Mouse (Mus musculus) adrenal gland, postnatal 4 days (tissue): ENCODE measurements around the gene Pip4k2b. TPM values are rescaled to one million over a fixed set of nuclear protein-coding genes. Genes with fewer than 3 reads are reported as not detected.
"Not testable (repeated sequence)": the region's sequence is repeated elsewhere in the genome, so short reads cannot be mapped to it uniquely, and the experiment has no call there.

Source experiments
- DNase-seq, 2 experiments: peaks; one replicate each; pipeline ENCODE4 v3.0.0; 2021 to 2022; ENCODE audit warnings: low spot score in 2 of 2, mixed read lengths in 2 of 2
- total RNA-seq, 2 experiments: library from RNA; stranded (reverse); gene quantifications; 2 replicates each; pipeline ENCODE4 v1.2.3; 2021

The Pip4k2b gene
- total RNA-seq, 2 experiments from 2014 or later = 36.0 to 39.1 TPM

GRCm38 (mm10) chr11:97716021-97716420 lies 28.5 kb downstream of the Pip4k2b start:
- no peak for DNase-seq

GRCm38 (mm10) chr11:97714784-97715760 lies 29.4 kb downstream of the Pip4k2b start:
- no peak for DNase-seq

GRCm38 (mm10) chr11:97714356-97714755 lies 30.1 kb downstream of the Pip4k2b start:
- DNase-seq = no peak

GRCm38 (mm10) chr11:97713896-97714295 lies 30.6 kb downstream of the Pip4k2b start:
- peak in 1 of 2 experiments; percentile 30 for DNase-seq

GRCm38 (mm10) chr11:97712286-97712685 lies 32.2 kb downstream of the Pip4k2b start:
- no peak for DNase-seq

- DNase-seq = no peak
Observed at GRCm38 (mm10) chr11:97711200-97711900, 33.2 kb downstream of the Pip4k2b start.

- DNase-seq = not testable (repeated sequence)
Observed at GRCm38 (mm10) chr11:97710067-97710466, 34.4 kb downstream of the Pip4k2b start.

GRCm38 (mm10) chr11:97703039-97703826 lies 41.3 kb downstream of the Pip4k2b start, which contains the start of gene Psmb3:
TSS of gene Psmb3 (plus strand) at chr11:97703399.
- DNase-seq = peak; percentile 79 to 96

- DNase-seq = peak; percentile 82 to 86
Observed at GRCm38 (mm10) chr11:97702393-97702745, 42.1 kb downstream of the Pip4k2b start.

GRCm38 (mm10) chr11:97701581-97702392 lies 42.7 kb downstream of the Pip4k2b start:
- DNase-seq = no peak

- DNase-seq = no peak
Observed at GRCm38 (mm10) chr11:97700746-97701580, 43.5 kb downstream of the Pip4k2b start.

GRCm38 (mm10) chr11:97700003-97700745 lies 44.3 kb downstream of the Pip4k2b start, which contains the start of gene Pcgf2:
TSS of gene Pcgf2 (minus strand) at chr11:97700497.
- peak in 1 of 2 experiments; percentile 68 for DNase-seq

- DNase-seq = peak in 1 of 2 experiments; percentile 67
Observed at GRCm38 (mm10) chr11:97699626-97700002, 44.9 kb downstream of the Pip4k2b start.

GRCm38 (mm10) chr11:97698741-97699611 lies 45.5 kb downstream of the Pip4k2b start:
- peak; percentile 58 to 69 for DNase-seq

GRCm38 (mm10) chr11:97697891-97698529 lies 46.5 kb downstream of the Pip4k2b start:
- no peak for DNase-seq

GRCm38 (mm10) chr11:97697199-97697890 lies 47.2 kb downstream of the Pip4k2b start:
- DNase-seq = no peak
